Mouse (Mus musculus): ENCODE data around the gene Chst8. TPM values are rescaled to one million over a fixed set of nuclear protein-coding genes. Genes with fewer than 3 reads are reported as not detected.

Gene Chst8
- polyA plus RNA-seq, 1 experiment from 2014 or later, result 18.9 TPM

GRCm38 (mm10) chr7:34746586-34746985 is 65.9 kb downstream of the Chst8 start:
- Histone ChIP-seq H3K9ac (replicated peaks) (no peak overlapping the region), H3K9me3 (no peaks in the 10 kb centered on the region), H3K4me1 (peaks cover 20% of the 10 kb centered on the region), H3K27ac (replicated peaks) (peak overlapping the region; percentile 49; the same call in 1 of the 2 replicates), H3K27me3 (no peaks in the 10 kb centered on the region), H3K4me2 (replicated peaks) (no peak overlapping the region), H3K4me3 (no peak overlapping the region), H3K36me3 (no peaks in the 10 kb centered on the region)
- ATAC-seq (ENCODE audit: low FRiP score, low read depth), result no peak
- WGBS, result 66% methylated on average over 6 of the region's 6 CpGs

- 55% methylated on average over 9 of the region's 9 CpGs for WGBS
- Histone ChIP-seq H3K4me3 (no peak overlapping the region), H3K27me3 (no peaks in the 10 kb centered on the region), H3K9me3 (no peaks in the 10 kb centered on the region), H3K27ac (replicated peaks) (peak overlapping the region; percentile 49; the same call in 1 of the 2 replicates), H3K4me2 (replicated peaks) (no peak overlapping the region), H3K4me1 (peaks cover 19% of the 10 kb centered on the region), H3K36me3 (no peaks in the 10 kb centered on the region), H3K9ac (replicated peaks) (no peak overlapping the region)
- no peak for ATAC-seq (ENCODE audit: low FRiP score, low read depth)
These were observed 66.3 kb downstream of the Chst8 start for GRCm38 (mm10) chr7:34746165-34746564.

GRCm38 (mm10) chr7:34745426-34745825 is 67.1 kb downstream of the Chst8 start:
- no peak overlapping the region for H3K27ac ChIP-seq (replicated peaks)
- H3K4me3 ChIP-seq, result no peak overlapping the region
- no peaks in the 10 kb centered on the region for H3K9me3 ChIP-seq
- H3K27me3 ChIP-seq, result no peaks in the 10 kb centered on the region
- no peak overlapping the region for H3K4me2 ChIP-seq (replicated peaks)
- H3K36me3 ChIP-seq, result no peaks in the 10 kb centered on the region
- 79% methylated on average over 9 of the region's 9 CpGs for WGBS
- ATAC-seq (ENCODE audit: low FRiP score, low read depth), result no peak
- no peak overlapping the region for H3K9ac ChIP-seq (replicated peaks)
- H3K4me1 ChIP-seq, result peaks cover 11% of the 10 kb centered on the region

GRCm38 (mm10) chr7:34744994-34745393 is 67.5 kb downstream of the Chst8 start:
- Histone ChIP-seq H3K4me3 (no peak overlapping the region), H3K4me2 (replicated peaks) (no peak overlapping the region), H3K36me3 (no peaks in the 10 kb centered on the region), H3K27ac (replicated peaks) (no peak overlapping the region), H3K9ac (replicated peaks) (no peak overlapping the region), H3K27me3 (no peaks in the 10 kb centered on the region), H3K9me3 (no peaks in the 10 kb centered on the region), H3K4me1 (peaks cover 7% of the 10 kb centered on the region)
- WGBS, result 81% methylated on average over 8 of the region's 8 CpGs
- no peak for ATAC-seq (ENCODE audit: low FRiP score, low read depth)

- Histone ChIP-seq H3K27me3 (no peaks in the 10 kb centered on the region), H3K27ac (replicated peaks) (no peak overlapping the region), H3K4me2 (replicated peaks) (no peak overlapping the region), H3K9me3 (no peaks in the 10 kb centered on the region), H3K9ac (replicated peaks) (no peak overlapping the region), H3K36me3 (no peaks in the 10 kb centered on the region), H3K4me1 (peaks cover 7% of the 10 kb centered on the region), H3K4me3 (no peak overlapping the region)
- 76% methylated on average over 8 of the region's 8 CpGs for WGBS
- ATAC-seq (ENCODE audit: low FRiP score, low read depth), result no peak
These were observed 69.0 kb downstream of the Chst8 start for GRCm38 (mm10) chr7:34743411-34744085.

- H3K9ac ChIP-seq (replicated peaks), result no peak overlapping the region
These were observed 73.1 kb downstream of the Chst8 start for GRCm38 (mm10) chr7:34739371-34739770.

GRCm38 (mm10) chr7:34737206-34737605 is 75.3 kb downstream of the Chst8 start:
- H3K27me3 ChIP-seq, result no peaks in the 10 kb centered on the region
- no peak overlapping the region for H3K4me3 ChIP-seq
- no peak overlapping the region for H3K27ac ChIP-seq (replicated peaks)
- no peaks in the 10 kb centered on the region for H3K36me3 ChIP-seq
- no peak overlapping the region for H3K9ac ChIP-seq (replicated peaks)
- ATAC-seq (ENCODE audit: low FRiP score, low read depth), result no peak
- WGBS, result 78% methylated on average over 6 of the region's 6 CpGs
- no peaks in the 10 kb centered on the region for H3K9me3 ChIP-seq
- no peak overlapping the region for H3K4me2 ChIP-seq (replicated peaks)
- H3K4me1 ChIP-seq, result no peaks in the 10 kb centered on the region; the same call in 1 of the 2 replicates

More at GRCm38 (mm10) chr7:34739371-34739770, 73.1 kb downstream of the Chst8 start:
- H3K4me3 ChIP-seq, result no peak overlapping the region
- no peaks in the 10 kb centered on the region for H3K9me3 ChIP-seq
- no peak for ATAC-seq (ENCODE audit: low FRiP score, low read depth)
- no peak overlapping the region for H3K4me2 ChIP-seq (replicated peaks)
- no peaks in the 10 kb centered on the region for H3K36me3 ChIP-seq
- WGBS, result 96% methylated on average over 8 of the region's 8 CpGs
- no peaks in the 10 kb centered on the region for H3K27me3 ChIP-seq
- no peak overlapping the region for H3K27ac ChIP-seq (replicated peaks)
- H3K4me1 ChIP-seq, result no peaks in the 10 kb centered on the region; the same call in 1 of the 2 replicates

GRCm38 (mm10) chr7:34734348-34734747 is 78.2 kb downstream of the Chst8 start:
- Histone ChIP-seq H3K4me3 (no peak overlapping the region), H3K9ac (replicated peaks) (no peak overlapping the region)
- no peak for ATAC-seq (ENCODE audit: low FRiP score, low read depth)

GRCm38 (mm10) chr7:34728931-34729330 is 83.6 kb downstream of the Chst8 start:
- 45% methylated on average over 6 of the region's 6 CpGs for WGBS
- no peak for ATAC-seq (ENCODE audit: low FRiP score, low read depth)
- H3K4me3 ChIP-seq, result no peak overlapping the region
- no peaks in the 10 kb centered on the region for H3K27me3 ChIP-seq
- no peak overlapping the region for H3K27ac ChIP-seq (replicated peaks)
- H3K9ac ChIP-seq (replicated peaks), result no peak overlapping the region
- no peak overlapping the region for H3K4me2 ChIP-seq (replicated peaks)
- H3K36me3 ChIP-seq, result no peaks in the 10 kb centered on the region
- no peaks in the 10 kb centered on the region for H3K4me1 ChIP-seq
- no peaks in the 10 kb centered on the region for H3K9me3 ChIP-seq

More at GRCm38 (mm10) chr7:34734348-34734747, 78.2 kb downstream of the Chst8 start:
- Histone ChIP-seq H3K36me3 (no peaks in the 10 kb centered on the region), H3K4me1 (no peaks in the 10 kb centered on the region; the same call in 1 of the 2 replicates), H3K9me3 (no peaks in the 10 kb centered on the region), H3K27me3 (no peaks in the 10 kb centered on the region), H3K27ac (replicated peaks) (no peak overlapping the region), H3K4me2 (replicated peaks) (no peak overlapping the region)
- 89% methylated on average over 6 of the region's 6 CpGs for WGBS

GRCm38 (mm10) chr7:34725206-34725605 is 87.3 kb downstream of the Chst8 start:
- H3K36me3 ChIP-seq, result no peaks in the 10 kb centered on the region
- H3K27me3 ChIP-seq, result no peaks in the 10 kb centered on the region
- H3K9me3 ChIP-seq, result no peaks in the 10 kb centered on the region
- no peak for ATAC-seq (ENCODE audit: low FRiP score, low read depth)
- no peak overlapping the region for H3K27ac ChIP-seq (replicated peaks)
- H3K4me3 ChIP-seq, result no peak overlapping the region
- WGBS, result 87% methylated on average over 4 of the region's 4 CpGs
- H3K4me2 ChIP-seq (replicated peaks), result no peak overlapping the region
- no peak overlapping the region for H3K9ac ChIP-seq (replicated peaks)
- H3K4me1 ChIP-seq, result peaks cover 21% of the 10 kb centered on the region

- Histone ChIP-seq H3K27ac (replicated peaks) (no peak overlapping the region; the same call in 1 of the 2 replicates), H3K9ac (replicated peaks) (no peak overlapping the region), H3K4me3 (no peak overlapping the region), H3K36me3 (no peaks in the 10 kb centered on the region), H3K4me2 (replicated peaks) (no peak overlapping the region), H3K27me3 (peaks cover under 1% of the 10 kb centered on the region; the same call in 1 of the 2 replicates), H3K9me3 (no peaks in the 10 kb centered on the region), H3K4me1 (peaks cover 34% of the 10 kb centered on the region)
- WGBS, result 64% methylated on average over 11 of the region's 11 CpGs
- ATAC-seq (ENCODE audit: low FRiP score, low read depth), result no peak
These were observed 89.8 kb downstream of the Chst8 start for GRCm38 (mm10) chr7:34722551-34723230.

- Histone ChIP-seq H3K27ac (replicated peaks) (peak overlapping the region; percentile 54; the same call in 1 of the 2 replicates), H3K36me3 (no peaks in the 10 kb centered on the region), H3K4me1 (peaks cover 39% of the 10 kb centered on the region), H3K9me3 (no peaks in the 10 kb centered on the region), H3K4me3 (no peak overlapping the region), H3K4me2 (replicated peaks) (no peak overlapping the region), H3K9ac (replicated peaks) (no peak overlapping the region), H3K27me3 (peaks cover 5% of the 10 kb centered on the region; the same call in 1 of the 2 replicates)
- 47% methylated on average over 8 of the region's 8 CpGs for WGBS
- no peak for ATAC-seq (ENCODE audit: low FRiP score, low read depth)
These were observed 90.4 kb downstream of the Chst8 start for GRCm38 (mm10) chr7:34722151-34722550.
